ENCODE assay signal across 18 mouse cellular contexts in the genomic region with DNA sequence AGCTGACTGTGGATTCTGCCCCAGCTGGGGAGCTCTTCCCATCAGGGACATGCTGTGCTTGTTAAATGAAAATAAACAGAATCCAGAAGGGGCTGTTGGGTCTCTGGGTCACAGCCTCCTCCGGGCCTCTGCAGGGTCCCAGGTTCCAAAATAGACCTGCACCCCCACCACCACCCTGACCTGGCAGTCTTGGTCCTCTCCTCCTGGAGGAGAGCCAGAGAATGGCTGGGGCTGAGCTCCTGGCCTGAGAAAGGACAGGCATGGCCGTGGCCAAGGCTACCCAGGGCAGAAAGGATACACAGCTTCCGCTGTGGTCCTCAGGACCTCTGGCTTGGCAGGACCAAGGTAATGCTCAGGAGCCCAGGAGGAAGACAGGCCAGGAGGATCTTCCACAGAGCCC. TPM values are rescaled to one million over a fixed set of nuclear protein-coding genes. Genes with fewer than 3 reads are reported as not detected.
"Had no signal": no experiment of that assay in that cellular context is flagged by ENCODE, and none has a peak within 500 bp of the region (broad histone marks: within the 10 kb centered on the region; RNA-seq: fewer than 3 reads in every experiment).

No protein-coding gene starts in this region.

- H3K4me3 ChIP-seq: limb, embryonic 13.5 days; midbrain, embryonic 13.5 days; myocyte; neural tube, embryonic 12.5 days had no signal

- ATAC-seq: midbrain, embryonic 13.5 days had no signal

- H3K36me3 ChIP-seq: limb, embryonic 13.5 days; midbrain, embryonic 13.5 days; neural tube, embryonic 12.5 days had no signal

- H3K27ac ChIP-seq: kidney, postnatal 0 days; limb, embryonic 13.5 days; liver, embryonic 14.5 days; midbrain, embryonic 13.5 days; neural tube, embryonic 12.5 days had no signal

- H3K9me3 ChIP-seq: limb, embryonic 13.5 days; midbrain, embryonic 13.5 days; neural tube, embryonic 12.5 days had no signal

- DNase-seq: kidney, adult 8-10 months; kidney, postnatal 36 days; layer of hippocampus, adult 9-11 months; layer of hippocampus, postnatal 36 days; lung, adult 18-20 months; retina, postnatal 1 day; right cerebral cortex, postnatal 4 days; spleen, adult 18-20 months; thymus, postnatal 36 days had no signal

- H3K4me2 ChIP-seq: limb, embryonic 13.5 days; midbrain, embryonic 13.5 days; neural tube, embryonic 12.5 days had no signal

- H3K9ac ChIP-seq: limb, embryonic 13.5 days; liver, embryonic 14.5 days; midbrain, embryonic 13.5 days; neural tube, embryonic 12.5 days had no signal

- H3K27me3 ChIP-seq: limb, embryonic 13.5 days; midbrain, embryonic 13.5 days; neural tube, embryonic 12.5 days had no signal

- H3K4me1 ChIP-seq: limb, embryonic 13.5 days; midbrain, embryonic 13.5 days; neural tube, embryonic 12.5 days had no signal

RNA-seq across cellular contexts. Expression of a gene that starts 6.4 kb away (rescaled TPM):
- total RNA-seq: layer of hippocampus, adult 18-20 months; megakaryocyte-erythroid progenitor cell, adult 5-6 weeks; neutrophil, adult 5-6 weeks had no signal
